Mouse (Mus musculus) heart, embryonic 16.5 days (tissue): ENCODE data around the gene Phlpp1. TPM values are rescaled to one million over a fixed set of nuclear protein-coding genes. Genes with fewer than 3 reads are reported as not detected.

Experiments used
- ATAC-seq: fragments of 200-750 bp; cut with Nextera tagmentation; replicated peaks from 2 replicates; pipeline ENCODE4 v1.8.0; 2017; ENCODE audit warnings: moderate number of reproducible peaks; ENCODE audit not compliant: insufficient read depth, low FRiP score; ENCODE audit errors: extremely low read depth
- H3K27ac ChIP-seq: fragments of 300-500 bp; sonication (generic); 2 replicates; pipeline ENCODE4 v1.5.1; 2014; ENCODE audit warnings: mild to moderate bottlenecking, low read length, control low read depth, moderate library complexity
- H3K27me3 ChIP-seq: fragments of 300-500 bp; sonication (generic); 2 replicates; pipeline ENCODE4 v1.6.1; 2014; ENCODE audit warnings: low read length, mixed read lengths; ENCODE audit not compliant: control insufficient read depth, insufficient read depth
- H3K36me3 ChIP-seq: fragments of 300-500 bp; sonication (generic); 2 replicates; pipeline ENCODE4 v1.6.1; 2014; ENCODE audit not compliant: control insufficient read depth, insufficient read depth
- H3K4me1 ChIP-seq: fragments of 300-500 bp; sonication (generic); 2 replicates; pipeline ENCODE4 v1.6.1; 2014; ENCODE audit warnings: low read length, mixed read lengths; ENCODE audit not compliant: control insufficient read depth, insufficient read depth
- H3K4me2 ChIP-seq: fragments of 300-500 bp; sonication (generic); 2 replicates; pipeline ENCODE4 v1.6.1; 2014; ENCODE audit warnings: low read depth, mild to moderate bottlenecking, control low read depth, low read length
- H3K4me3 ChIP-seq: fragments of 300-500 bp; sonication (generic); 2 replicates; pipeline ENCODE4 v1.5.1; 2014; ENCODE audit warnings: mild to moderate bottlenecking, control low read depth, low read length
- H3K9ac ChIP-seq: fragments of 300-500 bp; sonication (generic); 2 replicates; pipeline ENCODE4 v1.6.1; 2014; ENCODE audit warnings: low read length, control low read depth
- H3K9me3 ChIP-seq: fragments of 300-500 bp; sonication (generic); replicated peaks from 2 replicates; pipeline ENCODE4 v1.6.1; 2016; ENCODE audit warnings: low read length; ENCODE audit not compliant: control insufficient read depth
- WGBS: fragments of 180-500 bp; shearing (Covaris S2); extraction: QIAGEN DNeasy Blood & Tissue Kit; methylation state at CpG from one replicate; pipeline ENCODE4 v1.1.7; 2014; 5-methylcytosine and 5-hydroxymethylcytosine counted together
- polyA plus RNA-seq: library from polyadenylated mRNA; unstranded; fragments of >200 nt; fragmentation: Nextera tagmentation; extraction: Ambion mirVana; gene quantifications from 2 replicates; pipeline ENCODE4 v1.2.1, GENCODE M21; 2015

Gene Phlpp1
- polyA plus RNA-seq, 1 experiment from 2014 or later, result 4.7 TPM

DNA sequence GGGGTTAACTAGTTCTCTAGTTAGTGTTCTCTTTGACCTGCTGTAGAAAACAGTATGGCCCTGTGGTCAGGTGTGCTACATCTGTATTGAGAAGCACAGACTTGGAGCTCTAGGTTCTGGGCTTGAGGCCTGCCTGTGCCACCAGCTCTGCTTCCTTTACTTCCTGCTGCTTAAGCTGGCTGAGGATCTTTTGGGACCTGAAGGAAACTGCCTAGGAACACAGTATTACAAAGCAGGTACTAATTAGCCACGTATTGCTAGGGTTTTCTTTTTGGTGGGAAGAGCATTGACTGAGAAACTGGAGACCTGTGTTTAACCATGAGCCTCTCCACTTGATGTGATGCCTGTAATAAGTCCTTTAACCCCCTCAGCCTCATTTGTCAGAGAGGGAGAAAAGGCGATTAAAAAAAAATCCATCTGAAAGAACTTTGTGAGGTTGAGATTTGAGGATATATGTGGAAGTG is 13.9 kb downstream of the Phlpp1 start:
- H3K9ac ChIP-seq, result no peak overlapping the region
- ATAC-seq, result no peak
- H3K27ac ChIP-seq, result 0 out of 2 replicates have a peak overlapping the region, but pooled peaks have one; percentile 23
- H3K4me1 ChIP-seq, result peaks cover 9% of the 10 kb centered on the region; the same call in 1 of the 2 replicates
- H3K4me2 ChIP-seq, result no peak overlapping the region
- H3K9me3 ChIP-seq, result no peaks in the 10 kb centered on the region
- no peaks in the 10 kb centered on the region for H3K36me3 ChIP-seq
- no peak overlapping the region for H3K4me3 ChIP-seq
- no peaks in the 10 kb centered on the region for H3K27me3 ChIP-seq
- WGBS, result 59% methylated on average over 2 of the region's 2 CpGs

DNA sequence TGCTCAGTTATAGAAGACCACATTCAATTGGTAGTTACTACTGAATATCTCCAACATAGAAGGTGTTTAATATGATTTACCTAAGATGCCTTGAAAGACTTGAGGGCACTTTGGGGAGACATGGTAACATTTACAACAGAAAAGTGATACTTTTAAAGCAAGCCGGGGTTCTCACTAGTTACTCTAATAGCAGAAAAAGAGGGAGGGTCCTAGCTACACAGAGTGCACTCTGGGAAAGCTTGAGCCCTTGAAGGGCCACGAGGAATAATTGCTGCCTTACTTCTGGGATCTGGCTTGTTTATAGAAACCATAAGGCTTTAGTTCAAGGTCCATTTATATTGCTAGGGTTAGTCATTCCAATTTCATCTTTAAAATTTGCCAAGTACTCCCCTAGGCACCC is 14.5 kb downstream of the Phlpp1 start:
- Histone ChIP-seq H3K36me3 (no peaks in the 10 kb centered on the region), H3K4me2 (no peak overlapping the region), H3K27me3 (no peaks in the 10 kb centered on the region), H3K9me3 (no peaks in the 10 kb centered on the region), H3K4me1 (peaks cover 9% of the 10 kb centered on the region; the same call in 1 of the 2 replicates), H3K9ac (no peak overlapping the region), H3K27ac (no peak overlapping the region), H3K4me3 (no peak overlapping the region)
- ATAC-seq, result no peak
- 72% methylated on average over 2 of the region's 2 CpGs for WGBS

DNA sequence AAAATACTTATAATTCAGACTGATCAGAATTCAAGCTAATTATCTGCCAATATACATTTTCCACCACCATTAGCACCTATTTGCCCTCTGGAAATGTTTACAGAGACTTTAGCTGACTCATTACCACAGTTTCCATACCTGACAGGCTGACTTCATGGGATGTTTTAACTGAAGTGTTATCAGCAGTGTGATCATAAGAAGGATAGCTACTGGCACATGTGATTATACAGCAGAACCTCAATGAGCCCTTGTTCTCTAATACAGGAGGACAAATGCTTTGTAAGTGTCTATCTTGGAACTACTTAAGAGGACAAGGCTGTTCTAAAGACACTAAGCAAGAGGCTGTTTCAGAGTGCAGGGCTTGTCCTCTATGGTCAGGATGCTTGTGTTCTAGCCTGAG is 15.9 kb downstream of the Phlpp1 start:
- Histone ChIP-seq H3K27ac (no peak overlapping the region), H3K4me2 (no peak overlapping the region), H3K9me3 (no peaks in the 10 kb centered on the region), H3K4me3 (no peak overlapping the region), H3K9ac (no peak overlapping the region), H3K27me3 (no peaks in the 10 kb centered on the region), H3K36me3 (no peaks in the 10 kb centered on the region), H3K4me1 (peaks cover 9% of the 10 kb centered on the region)
- ATAC-seq, result no peak

DNA sequence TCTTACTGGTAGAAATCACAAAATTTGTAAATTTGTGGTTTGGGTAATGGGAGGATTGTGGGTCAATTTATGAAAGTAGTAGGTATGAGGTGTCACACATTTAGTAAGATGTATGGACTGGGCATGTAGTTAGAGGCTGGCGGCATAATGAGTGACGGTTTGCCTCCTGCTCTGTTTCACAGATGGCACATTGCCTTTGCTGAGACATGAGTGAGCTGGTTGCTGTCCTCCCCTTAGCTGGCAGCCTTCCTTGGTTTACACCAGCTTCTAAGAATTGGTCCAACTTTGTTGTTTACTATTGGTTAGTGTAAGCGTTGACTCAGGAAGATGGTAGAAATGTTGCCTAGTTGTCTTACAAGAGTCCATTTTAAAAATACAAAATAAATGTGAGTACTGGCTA is 17.2 kb downstream of the Phlpp1 start:
- H3K27ac ChIP-seq, result no peak overlapping the region
- H3K4me3 ChIP-seq, result no peak overlapping the region
- H3K4me1 ChIP-seq, result peaks cover 19% of the 10 kb centered on the region
- 90% methylated on average over 3 of the region's 3 CpGs for WGBS
- H3K36me3 ChIP-seq, result no peaks in the 10 kb centered on the region
- no peaks in the 10 kb centered on the region for H3K9me3 ChIP-seq
- no peaks in the 10 kb centered on the region for H3K27me3 ChIP-seq
- no peak for ATAC-seq
- no peak overlapping the region for H3K4me2 ChIP-seq
- no peak overlapping the region for H3K9ac ChIP-seq

DNA sequence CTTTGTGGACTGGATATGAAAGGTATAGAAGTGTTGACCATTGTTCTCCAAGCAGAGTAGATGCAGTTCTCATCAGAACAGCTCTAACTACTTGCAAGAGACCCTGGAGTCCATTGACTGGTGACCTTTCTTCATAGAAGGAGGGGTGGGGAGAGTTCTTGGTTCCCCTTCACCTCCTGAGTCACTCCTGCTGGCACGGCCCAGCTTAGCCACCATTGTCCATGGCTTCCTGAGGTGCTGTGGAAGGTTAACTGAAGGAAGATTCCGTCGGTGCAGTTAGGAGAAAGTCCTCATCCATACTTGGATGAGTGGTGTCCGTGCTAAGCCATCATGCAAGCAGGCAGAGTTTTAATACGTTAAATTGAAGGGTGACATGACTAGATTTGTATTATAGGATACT is 17.8 kb downstream of the Phlpp1 start:
- H3K4me1 ChIP-seq, result peaks cover 19% of the 10 kb centered on the region
- H3K9me3 ChIP-seq, result no peaks in the 10 kb centered on the region
- H3K9ac ChIP-seq, result no peak overlapping the region
- H3K27me3 ChIP-seq, result no peaks in the 10 kb centered on the region
- 90% methylated on average over 5 of the region's 5 CpGs for WGBS
- H3K27ac ChIP-seq, result no peak overlapping the region
- H3K4me3 ChIP-seq, result no peak overlapping the region
- ATAC-seq, result no peak
- no peaks in the 10 kb centered on the region for H3K36me3 ChIP-seq
- no peak overlapping the region for H3K4me2 ChIP-seq

DNA sequence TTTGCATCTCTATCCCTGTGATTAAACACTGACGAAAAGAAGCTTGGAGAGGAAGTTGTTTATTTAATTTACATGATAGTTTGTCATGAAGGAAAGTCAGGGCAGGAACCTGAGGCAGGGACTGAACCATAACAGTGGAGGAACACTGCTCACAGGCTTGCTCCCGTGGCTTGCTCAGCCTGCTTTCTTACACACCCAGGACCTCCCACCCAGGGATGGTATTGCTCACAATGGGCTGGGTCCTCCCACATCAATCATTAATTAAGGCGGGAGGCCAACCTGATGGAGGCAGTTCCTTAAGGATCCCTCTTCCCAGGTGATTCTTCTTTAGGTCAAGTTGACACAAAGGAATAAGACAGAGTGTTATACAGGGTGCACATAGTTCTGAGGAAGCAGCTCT is 19.1 kb downstream of the Phlpp1 start:
- Histone ChIP-seq H3K9me3 (no peaks in the 10 kb centered on the region), H3K36me3 (no peaks in the 10 kb centered on the region), H3K4me2 (no peak overlapping the region), H3K27ac (no peak overlapping the region), H3K4me3 (no peak overlapping the region), H3K4me1 (peaks cover 22% of the 10 kb centered on the region), H3K9ac (no peak overlapping the region), H3K27me3 (no peaks in the 10 kb centered on the region)
- WGBS, result 74% methylated on average over 3 of the region's 3 CpGs
- ATAC-seq, result no peak

DNA sequence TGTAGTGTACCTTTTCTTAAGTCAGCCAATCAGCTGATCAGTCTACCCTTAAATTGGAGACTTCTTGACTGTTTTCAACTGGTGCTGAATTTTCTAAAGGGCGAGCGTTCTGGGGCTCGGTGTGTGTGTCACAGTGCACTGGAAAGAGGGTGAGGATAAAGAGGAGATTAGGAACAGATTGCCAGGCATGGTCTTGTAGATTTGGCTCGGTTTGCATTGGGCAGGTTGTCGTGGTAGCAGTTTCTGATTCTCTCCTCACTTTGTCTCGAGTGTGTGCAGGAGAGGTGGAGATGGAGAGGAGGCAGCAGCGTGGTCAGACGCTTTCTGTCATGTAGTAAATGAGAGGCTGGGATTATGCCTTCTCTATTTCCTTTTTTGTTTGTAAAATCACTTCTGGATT is 20.3 kb downstream of the Phlpp1 start:
- H3K9ac ChIP-seq, result no peak overlapping the region
- ATAC-seq, result no peak
- no peaks in the 10 kb centered on the region for H3K9me3 ChIP-seq
- no peak overlapping the region for H3K4me3 ChIP-seq
- no peak overlapping the region for H3K4me2 ChIP-seq
- H3K27me3 ChIP-seq, result no peaks in the 10 kb centered on the region
- no peak overlapping the region for H3K27ac ChIP-seq
- peaks cover 22% of the 10 kb centered on the region for H3K4me1 ChIP-seq
- H3K36me3 ChIP-seq, result no peaks in the 10 kb centered on the region
- WGBS, result 48% methylated on average over 8 of the region's 8 CpGs

DNA sequence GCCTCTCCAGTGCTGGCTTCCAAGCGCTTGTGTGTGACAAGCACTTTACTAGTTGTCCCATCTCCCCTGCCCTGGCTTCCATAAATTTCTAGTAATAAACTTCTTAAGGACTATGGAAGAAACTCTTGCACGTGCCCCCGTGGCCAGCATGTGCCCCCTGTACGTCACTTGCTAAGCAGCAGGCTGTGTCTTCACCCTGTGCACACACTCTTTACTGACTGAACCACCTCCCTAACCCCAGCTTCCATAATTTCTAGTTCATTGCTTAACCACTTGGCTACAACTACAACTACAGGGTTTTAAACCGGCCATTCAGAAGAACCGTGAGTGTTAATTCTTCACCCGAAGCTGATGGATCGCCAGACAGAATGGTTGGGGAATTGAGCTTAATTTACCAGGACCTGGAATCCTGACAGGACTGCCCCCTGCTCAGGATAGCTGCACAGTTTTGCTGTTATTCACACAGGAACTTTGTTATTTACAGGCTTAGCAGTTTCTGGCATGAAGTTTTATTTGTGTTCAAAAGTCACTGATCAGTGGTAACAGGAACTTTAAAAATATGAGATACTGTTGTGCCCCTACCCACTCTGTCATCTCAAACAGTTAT is 21.4 kb downstream of the Phlpp1 start:
- Histone ChIP-seq H3K27ac (peak overlapping the region; percentile 31; the same call in 1 of the 2 replicates), H3K4me2 (no peak overlapping the region), H3K4me3 (no peak overlapping the region), H3K9ac (no peak overlapping the region), H3K4me1 (peaks cover 23% of the 10 kb centered on the region), H3K36me3 (no peaks in the 10 kb centered on the region), H3K9me3 (no peaks in the 10 kb centered on the region), H3K27me3 (no peaks in the 10 kb centered on the region)
- 63% methylated on average over 8 of the region's 8 CpGs for WGBS
- no peak for ATAC-seq

DNA sequence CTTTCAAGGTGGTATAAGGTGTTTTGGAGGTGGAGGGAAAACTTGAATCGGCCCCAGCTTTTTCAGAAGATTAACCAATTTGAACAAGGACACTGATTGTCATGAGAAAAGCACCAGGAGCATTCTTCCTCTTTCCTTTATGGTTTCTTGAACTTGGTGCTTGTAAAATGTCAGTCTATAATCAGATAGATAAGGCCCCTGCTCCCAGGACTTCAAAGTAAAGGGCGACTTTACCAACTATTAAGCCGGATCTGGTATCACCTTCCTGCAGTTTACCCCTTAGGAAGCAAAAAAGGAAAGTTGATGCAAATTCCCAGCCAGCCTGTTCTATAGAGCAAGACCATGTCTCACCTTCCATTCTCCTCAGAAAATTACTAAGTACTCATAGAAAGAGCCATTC is 21.9 kb downstream of the Phlpp1 start:
- no peak overlapping the region for H3K4me3 ChIP-seq
- H3K27ac ChIP-seq, result peak overlapping the region; percentile 31; the same call in 1 of the 2 replicates
- ATAC-seq, result no peak
- no peaks in the 10 kb centered on the region for H3K27me3 ChIP-seq
- 47% methylated on average over 3 of the region's 3 CpGs for WGBS
- no peak overlapping the region for H3K9ac ChIP-seq
- no peaks in the 10 kb centered on the region for H3K36me3 ChIP-seq
- no peaks in the 10 kb centered on the region for H3K9me3 ChIP-seq
- H3K4me2 ChIP-seq, result no peak overlapping the region
- peaks cover 25% of the 10 kb centered on the region for H3K4me1 ChIP-seq
